Mouse (Mus musculus) spleen, postnatal 10 days (tissue): Measurements from ENCODE around the gene Tnni3.

Experiments used
- DNase-seq, 2 experiments: peaks; one replicate each; pipeline ENCODE4 v3.0.0; 2021 to 2022; ENCODE audit warnings: low spot score in 2 of 2

The Tnni3 gene

DNA sequence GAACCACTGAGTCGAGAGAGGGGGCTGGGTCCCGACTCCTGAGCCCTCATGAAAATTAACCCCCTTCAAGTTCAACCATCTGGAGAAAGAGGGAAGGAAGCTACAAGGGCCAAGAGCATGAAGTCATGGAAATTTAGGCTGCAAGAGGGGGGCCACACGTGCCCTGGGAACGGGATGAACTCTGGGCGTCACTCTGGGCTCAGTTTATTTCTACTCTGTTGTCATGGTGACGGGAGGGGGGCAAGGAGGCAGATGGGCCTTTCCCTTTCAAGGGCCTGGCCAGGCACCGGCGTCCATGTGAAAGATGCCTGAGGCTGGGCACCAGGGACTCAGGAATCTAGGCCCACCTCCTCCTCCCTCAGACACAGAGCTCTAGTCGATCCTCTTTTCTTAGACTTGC is 25.8 kb downstream of the Tnni3 start:
- DNase-seq: no peak

DNA sequence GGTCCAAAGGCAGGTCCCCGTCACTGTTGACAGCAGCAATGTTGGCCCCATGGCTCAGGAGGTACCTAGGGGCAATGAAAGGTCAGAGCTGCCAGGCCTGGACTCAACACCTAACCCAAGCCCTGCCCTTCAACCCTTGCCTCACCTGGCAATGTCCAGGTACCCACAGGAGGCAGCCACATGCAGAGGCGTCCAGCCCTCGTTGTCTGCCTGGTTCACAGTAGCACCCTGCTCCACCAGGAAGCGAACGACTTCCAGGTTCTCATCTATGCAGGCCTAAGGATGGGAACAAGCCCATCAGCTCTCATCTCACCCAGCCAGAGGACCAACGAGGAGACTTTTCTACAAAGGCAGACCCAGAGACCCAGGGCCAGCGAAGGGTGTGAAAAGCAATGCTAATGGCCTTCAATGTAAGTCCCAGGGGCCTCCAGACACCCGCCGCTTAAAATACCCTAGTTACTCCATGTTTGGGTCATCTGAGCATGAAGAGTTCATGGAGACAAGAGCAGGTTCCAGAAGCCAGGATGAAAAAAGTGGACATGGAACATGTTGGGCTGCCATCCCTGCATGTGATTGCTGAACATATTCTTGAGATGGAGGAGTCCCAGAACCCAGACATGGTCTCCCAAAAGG is 26.6 kb downstream of the Tnni3 start:
- DNase-seq: no peak

DNA sequence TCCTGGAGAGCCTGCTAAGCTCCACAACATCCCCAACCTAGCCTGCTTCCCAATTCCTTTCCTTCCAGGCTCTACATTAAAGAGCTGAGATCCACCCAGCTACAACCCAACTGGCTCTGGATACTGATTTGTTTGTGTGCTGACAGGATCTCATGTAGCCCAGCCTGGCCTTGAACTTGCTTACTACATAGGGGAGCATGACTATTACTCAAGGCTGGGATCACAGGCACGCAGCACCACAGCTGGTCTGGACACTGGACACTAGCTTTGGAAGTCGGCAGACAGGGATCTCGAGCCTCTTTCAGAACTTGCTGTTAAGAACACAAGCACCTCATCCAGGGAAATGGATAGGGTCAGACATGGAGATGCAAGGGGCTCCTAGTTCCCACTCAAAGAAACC is 27.6 kb downstream of the Tnni3 start:
- DNase-seq: no peak

DNA sequence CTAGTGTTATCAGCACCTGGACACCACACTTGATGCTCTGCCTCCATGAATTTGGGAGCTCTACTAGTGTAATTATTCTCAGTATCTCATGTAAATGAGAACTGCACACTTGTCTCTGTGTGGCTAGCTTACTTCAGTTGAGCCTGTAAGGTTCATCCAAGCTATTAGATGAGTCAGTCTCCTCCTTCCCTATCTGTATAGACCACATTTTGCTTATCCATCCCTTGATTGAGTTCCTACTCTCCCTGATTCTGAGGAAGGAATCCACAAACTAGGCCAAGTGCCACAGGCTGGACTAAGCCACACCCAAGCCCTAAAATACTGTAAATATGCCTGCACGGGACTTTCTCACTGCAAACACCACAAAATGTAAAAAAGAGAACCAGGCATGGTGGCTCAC is 30.0 kb downstream of the Tnni3 start:
- DNase-seq: no peak

DNA sequence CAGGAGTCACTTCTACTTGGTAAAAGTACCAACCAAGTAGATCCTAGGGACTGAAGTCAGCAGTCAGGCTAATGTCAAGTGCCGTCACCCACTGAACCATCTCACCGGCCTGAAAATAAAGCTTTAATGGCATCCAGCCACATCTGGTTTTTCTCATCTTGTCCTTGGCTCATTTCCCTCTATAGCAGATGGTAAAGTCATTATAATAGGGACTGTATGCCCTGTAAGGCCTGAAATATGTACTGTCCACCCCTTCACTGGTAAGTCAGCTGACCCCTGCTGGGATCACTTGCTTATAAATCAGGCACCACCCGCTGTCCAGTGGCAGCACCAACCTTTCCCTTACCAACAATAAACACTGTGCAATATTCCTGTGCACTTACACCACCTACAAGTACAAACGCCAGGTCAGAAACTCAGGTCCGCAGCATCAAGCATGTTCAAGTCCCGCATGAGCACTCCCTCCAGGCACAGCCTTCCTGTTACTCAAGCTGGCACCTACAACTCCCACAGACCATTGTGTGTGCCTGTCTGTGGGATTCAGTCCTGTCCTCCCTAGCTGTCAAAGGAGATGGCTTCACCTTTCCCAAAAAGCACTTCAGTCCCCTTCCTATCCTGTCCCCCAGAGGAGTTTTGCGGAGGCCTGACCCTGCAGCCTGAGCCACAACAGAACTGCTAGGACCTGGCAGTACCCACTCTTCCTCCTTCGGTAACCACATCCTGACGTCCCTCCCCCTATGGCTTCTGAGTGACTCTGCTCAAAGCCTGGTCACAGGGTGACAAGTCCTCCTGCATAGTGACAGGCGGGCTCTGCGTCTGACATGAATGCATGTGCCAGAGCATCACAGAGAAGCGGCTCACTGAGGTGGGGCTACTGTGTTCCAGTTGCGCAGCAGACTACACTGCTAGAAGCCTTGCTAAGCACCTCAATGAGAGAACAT is 31.5 kb downstream of the Tnni3 start:
- DNase-seq: peak in 1 of 2 experiments; percentile 38

DNA sequence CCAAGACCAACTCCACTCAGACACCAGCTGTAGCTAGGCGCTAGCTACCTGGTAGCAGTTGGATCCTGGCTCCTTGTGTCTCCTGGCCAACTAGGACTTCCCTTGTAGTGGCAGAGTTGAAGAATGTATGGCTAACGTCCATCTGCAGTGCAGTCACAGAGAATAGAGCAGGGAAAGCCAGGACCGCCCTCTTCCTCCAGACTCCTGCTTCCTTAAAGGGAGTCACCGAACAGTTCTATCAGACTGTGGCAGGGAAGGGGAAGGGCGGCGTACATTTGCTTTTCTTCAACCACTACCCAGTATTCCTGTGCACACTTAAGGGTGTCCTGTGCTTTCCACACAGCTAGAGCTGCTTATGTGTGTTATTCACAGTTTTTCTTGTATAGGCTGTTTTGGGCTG is 32.7 kb downstream of the Tnni3 start:
- DNase-seq: no peak

DNA sequence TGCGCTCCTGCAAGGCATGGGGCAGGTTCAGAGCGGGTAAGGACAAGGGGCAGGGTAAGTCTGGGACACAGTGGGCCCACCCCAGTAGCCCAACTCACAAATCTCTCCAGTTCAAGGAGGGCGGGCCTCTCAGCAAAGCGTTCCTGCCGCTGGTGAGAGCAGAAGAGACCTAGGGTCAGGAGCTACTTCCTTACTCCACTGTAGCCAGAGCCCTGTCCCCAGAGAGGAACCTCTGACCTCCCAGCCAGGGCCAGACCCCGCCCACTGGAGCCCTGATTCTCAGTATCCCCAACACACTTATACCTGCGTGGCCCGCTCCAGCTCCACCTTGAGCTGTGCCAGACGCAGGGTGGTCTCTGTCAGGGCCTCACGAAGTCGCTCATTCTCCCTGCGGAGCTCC is 41.7 kb downstream of the Tnni3 start:
- no peak for DNase-seq

DNA sequence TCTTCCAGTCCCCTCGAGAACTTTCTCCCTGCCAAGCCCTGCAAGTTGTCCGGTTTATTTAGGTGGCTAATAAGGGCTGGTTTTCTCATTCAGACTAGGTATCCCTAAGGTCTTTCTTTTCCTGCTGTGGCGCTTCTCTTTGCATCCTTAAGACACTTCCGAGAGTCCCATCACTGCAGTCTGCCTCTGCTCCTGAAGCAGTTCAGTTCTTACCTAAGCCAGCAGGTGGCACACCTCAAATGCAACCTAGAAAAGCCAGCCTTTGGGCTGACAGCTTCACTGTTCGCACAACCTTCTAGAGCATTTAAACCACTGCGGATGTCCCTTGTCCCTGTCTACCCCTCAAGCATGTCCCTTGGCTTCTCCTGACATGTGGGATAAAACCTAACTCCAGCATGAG is 44.4 kb downstream of the Tnni3 start:
- DNase-seq: peak in 1 of 2 experiments; percentile 53

DNA sequence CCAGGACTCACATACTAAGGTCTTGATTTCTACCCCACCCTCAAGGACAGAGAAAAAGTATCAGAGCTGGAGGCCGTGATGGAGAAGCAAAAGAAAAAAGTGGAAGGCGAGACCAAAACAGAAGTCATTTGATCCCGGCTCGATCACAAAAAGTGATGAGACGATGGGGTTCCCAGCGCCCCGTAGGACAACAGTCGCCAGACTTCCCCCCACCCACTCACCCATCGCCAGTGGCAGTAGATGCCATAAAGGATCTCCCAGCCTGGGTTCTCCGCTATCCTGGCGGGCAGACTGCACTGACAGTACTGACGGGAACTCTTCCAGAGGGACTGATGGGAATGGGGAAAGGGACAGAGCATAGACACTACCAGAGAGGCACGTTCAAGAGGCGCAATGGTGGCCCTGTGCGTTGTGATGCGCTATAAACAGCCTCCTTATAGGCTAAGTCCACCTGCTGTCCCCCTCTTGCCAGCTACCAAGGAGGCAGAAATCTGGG is 45.2 kb downstream of the Tnni3 start:
- DNase-seq: no peak

DNA sequence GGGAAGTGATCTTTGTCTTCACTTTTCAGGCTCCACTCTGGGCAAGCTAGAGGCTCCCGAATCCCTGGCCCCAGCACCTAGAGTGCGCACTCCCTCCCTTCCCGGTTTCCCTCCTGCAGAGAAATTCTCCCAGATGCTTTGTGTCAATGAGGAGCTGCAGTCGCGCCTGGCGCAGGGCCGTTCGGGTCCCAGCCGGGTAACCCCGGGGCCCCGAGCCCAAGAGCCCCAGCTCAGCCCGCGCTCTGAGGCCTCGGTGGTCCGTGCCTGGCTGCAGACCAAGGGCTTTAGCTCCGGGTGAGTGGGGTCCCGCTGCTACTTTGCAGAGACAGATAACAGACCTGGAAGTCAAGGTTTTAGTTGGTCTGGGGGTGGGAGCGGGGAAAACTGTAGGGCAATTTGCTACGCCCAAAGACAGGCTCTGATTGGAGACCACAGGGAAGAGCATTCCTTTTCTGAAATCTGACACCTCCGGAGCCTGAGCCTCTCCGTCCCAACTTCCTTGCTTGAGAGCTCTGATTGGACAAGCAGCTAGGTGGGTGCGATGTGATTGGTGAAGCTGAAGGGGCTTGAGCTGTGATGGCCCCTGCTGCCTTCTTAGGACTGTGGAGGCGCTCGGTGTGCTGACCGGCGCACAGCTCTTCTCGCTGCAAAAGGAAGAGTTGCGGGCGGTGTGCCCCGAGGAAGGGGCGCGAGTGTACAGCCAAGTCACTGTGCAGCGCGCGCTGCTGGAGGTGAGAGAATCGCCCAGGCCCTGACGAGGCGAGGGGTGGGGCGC is 45.8 kb downstream of the Tnni3 start:
- DNase-seq: no peak

DNA sequence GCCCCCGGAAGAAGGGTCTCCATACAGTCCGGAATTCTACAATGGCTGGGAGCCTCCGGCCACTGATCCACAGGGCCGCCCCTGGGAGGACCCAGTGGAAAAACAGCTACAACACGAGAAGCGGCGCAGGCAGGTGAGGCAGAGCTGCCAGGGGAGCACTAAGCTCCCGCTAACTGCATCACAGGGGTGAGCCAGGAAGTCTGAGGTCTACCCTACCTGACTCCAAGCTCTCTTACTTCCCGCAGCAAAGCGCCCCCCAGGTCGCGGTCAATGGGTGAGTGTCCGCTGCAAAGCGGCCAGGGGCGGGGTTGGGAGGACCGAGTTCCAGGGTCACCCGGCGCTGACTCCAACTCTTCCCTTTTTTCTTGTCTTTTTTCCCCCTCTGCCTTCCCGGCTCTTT is 50.1 kb downstream of the Tnni3 start:
- DNase-seq: no peak

DNA sequence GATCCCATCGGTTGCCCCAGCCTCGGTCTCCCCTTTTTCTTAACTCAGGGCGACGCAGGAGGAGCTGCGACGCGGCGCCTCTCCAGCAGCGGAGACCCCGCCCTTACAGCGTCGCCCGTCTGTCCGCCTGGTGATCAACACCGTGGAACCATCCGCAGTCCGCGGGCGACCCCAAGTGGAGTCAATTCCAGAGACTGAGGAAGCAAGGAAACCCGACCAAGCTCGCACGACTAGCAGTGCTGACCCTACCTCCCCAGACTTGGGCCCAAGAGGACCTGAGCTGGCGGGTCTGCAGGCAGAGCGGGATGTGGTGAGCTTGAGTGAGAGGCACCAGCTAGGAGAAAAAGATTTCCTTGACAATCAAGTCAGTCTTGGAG is 52.9 kb downstream of the Tnni3 start:
- peak in 1 of 2 experiments; percentile 58 for DNase-seq

DNA sequence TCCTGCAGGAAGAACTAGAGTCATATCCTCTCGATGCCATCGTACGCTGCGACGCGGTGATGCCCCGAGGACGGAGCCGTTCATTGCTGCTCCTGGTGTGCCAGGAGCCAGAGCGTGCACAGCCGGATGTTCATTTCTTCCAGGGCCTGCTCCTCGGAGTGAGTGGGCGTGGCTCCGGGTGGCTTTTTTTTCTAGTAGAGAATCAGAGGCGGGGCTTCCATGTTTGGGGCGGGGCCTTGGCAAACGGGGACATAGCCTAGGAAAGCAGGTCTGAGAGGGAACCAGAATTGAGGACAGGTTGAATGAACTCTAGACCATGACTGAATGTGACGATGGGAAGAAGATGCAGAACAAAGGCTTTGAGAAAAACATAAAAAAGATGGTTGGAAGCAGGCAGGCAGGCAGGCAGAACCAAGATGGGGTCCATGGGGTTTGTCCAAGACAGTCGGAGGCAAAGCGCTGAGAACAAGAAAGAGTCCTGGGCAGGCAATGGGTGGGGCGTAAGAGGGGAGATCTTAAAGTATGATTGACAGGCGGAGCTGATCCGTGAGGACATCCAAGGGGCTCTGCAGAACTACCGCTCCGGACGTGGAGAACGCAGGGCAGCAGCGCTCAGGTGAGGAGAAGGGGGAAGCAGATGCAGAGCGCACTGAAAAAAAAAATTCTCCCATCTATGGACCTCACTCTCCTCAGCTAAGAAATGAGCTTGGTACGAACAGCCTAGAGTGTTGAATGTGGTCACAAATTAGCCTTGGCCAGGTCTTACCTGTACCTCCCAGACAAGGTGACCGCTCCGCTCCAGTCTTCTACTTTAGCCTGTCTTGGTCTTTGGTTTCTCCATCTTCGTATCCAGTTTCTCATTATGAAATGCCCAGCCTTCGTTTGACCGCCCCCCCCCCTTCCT is 53.5 kb downstream of the Tnni3 start:
- peak in 1 of 2 experiments; percentile 47 for DNase-seq
